Mouse (Mus musculus) kidney, embryonic 14.5 days (tissue): ENCODE results near the gene Ms4a4d. TPM values are rescaled to one million over a fixed set of nuclear protein-coding genes. Genes with fewer than 3 reads are reported as not detected.

Experiments used
- ATAC-seq: fragments of 200-750 bp; cut with Nextera tagmentation; 2 replicates; pipeline ENCODE4 v1.8.0; 2017; ENCODE audit warnings: moderate number of reproducible peaks, mild to moderate bottlenecking, moderate TSS enrichment, moderate library complexity; ENCODE audit not compliant: low FRiP score, low TSS enrichment
- H3K27ac ChIP-seq: fragments of 300-500 bp; sonication (generic); 2 replicates; pipeline ENCODE4 v1.5.1; 2014; ENCODE audit warnings: low read depth, mild to moderate bottlenecking, low read length, moderate library complexity, mixed read lengths
- H3K27me3 ChIP-seq: fragments of 300-500 bp; sonication (generic); 2 replicates; pipeline ENCODE4 v1.6.1; 2014; ENCODE audit warnings: mild to moderate bottlenecking, low read length; ENCODE audit not compliant: control insufficient read depth, insufficient read depth
- H3K36me3 ChIP-seq: fragments of 300-500 bp; sonication (generic); 2 replicates; pipeline ENCODE4 v1.6.1; 2014; ENCODE audit warnings: low read length, mixed read lengths; ENCODE audit not compliant: control insufficient read depth, insufficient read depth
- H3K4me1 ChIP-seq: fragments of 300-500 bp; sonication (generic); 2 replicates; pipeline ENCODE4 v1.6.1; 2014; ENCODE audit warnings: low read length, mixed read lengths; ENCODE audit not compliant: control insufficient read depth, insufficient read depth
- H3K4me2 ChIP-seq: fragments of 300-500 bp; sonication (generic); replicated peaks from 2 replicates; pipeline ENCODE4 v1.6.1; 2014; ENCODE audit warnings: low read depth, mild to moderate bottlenecking, low read length
- H3K4me3 ChIP-seq: fragments of 300-500 bp; sonication (generic); 2 replicates; pipeline ENCODE4 v1.5.1; 2014; ENCODE audit warnings: mild to moderate bottlenecking, low read length
- H3K9ac ChIP-seq: fragments of 300-500 bp; sonication (generic); 2 replicates; pipeline ENCODE4 v1.6.1; 2014; ENCODE audit warnings: low read depth, mild to moderate bottlenecking, low read length, moderate library complexity
- H3K9me3 ChIP-seq: fragments of 300-500 bp; sonication (generic); 2 replicates; pipeline ENCODE4 v1.6.1; 2016; ENCODE audit warnings: low read length; ENCODE audit not compliant: control insufficient read depth
- WGBS: fragments of 180-500 bp; shearing (Covaris S2); extraction: QIAGEN DNeasy Blood & Tissue Kit; methylation state at CpG from one replicate; pipeline ENCODE4 v1.1.7; 2014; 5-methylcytosine and 5-hydroxymethylcytosine counted together
- polyA plus RNA-seq: library from polyadenylated mRNA; unstranded; fragments of >200 nt; fragmentation: Nextera tagmentation; extraction: Ambion mirVana; gene quantifications from 2 replicates; pipeline ENCODE4 v1.2.1, GENCODE M21; 2014

The Ms4a4d gene
- polyA plus RNA-seq, 1 experiment from 2014 or later = 0.19 TPM

DNA sequence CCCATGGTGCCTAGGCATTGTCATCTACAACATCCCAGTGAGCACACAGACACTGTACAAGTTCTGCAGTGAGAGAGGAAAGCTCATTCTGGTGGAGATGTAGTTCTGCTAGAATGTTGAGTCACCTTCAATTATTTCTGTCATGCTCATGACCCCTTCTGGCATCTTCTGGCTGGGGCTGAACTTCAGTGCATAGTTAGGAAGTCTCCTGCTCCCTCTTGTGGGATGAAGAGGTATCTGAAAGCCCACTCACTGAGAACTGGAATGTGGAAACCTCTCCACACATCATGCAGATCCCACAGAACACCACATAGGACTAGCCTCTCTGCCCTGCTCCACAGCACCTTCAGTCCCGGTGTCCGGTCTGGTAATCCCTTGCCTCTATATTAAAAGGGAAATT lies 65.4 kb downstream of the Ms4a4d start:
- no peak overlapping the region for H3K4me2 ChIP-seq

DNA sequence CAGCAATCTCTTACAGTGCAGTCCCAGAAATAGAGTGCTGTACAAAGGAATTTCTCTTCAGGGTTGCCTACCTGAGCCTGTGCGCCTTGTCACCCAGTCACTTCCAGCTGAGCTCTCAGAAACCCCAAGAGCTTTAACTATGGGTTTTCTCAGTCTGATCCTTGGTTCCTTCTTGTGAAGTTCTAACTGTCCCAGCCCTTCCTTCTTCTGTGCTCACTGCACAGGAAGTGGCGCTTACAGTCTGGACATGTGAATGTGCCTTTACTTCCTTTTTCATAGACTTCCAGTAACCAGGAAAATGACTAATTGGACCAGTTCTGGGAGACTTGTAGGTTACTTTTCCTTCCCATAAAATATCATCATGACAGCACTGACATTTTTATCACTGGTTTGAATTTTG lies 68.0 kb downstream of the Ms4a4d start, which contains the start of gene Ms4a6d:
Gene Ms4a6d (minus strand): TSS at position 247 of the 400 bp plus-strand sequence.
- no peak within 1 kb of the TSS for H3K27ac ChIP-seq
- no peaks in the 10 kb centered on the region for H3K27me3 ChIP-seq
- no peak within 1 kb of the TSS for H3K4me3 ChIP-seq
- ATAC-seq = no peak
- WGBS = 89% methylated on average over 2 of the region's 2 CpGs
- H3K4me2 ChIP-seq = no peak within 1 kb of the TSS
- H3K4me1 ChIP-seq = no peaks in the 10 kb centered on the region
- no peaks in the 10 kb centered on the region for H3K9me3 ChIP-seq
- H3K36me3 ChIP-seq = no peaks in the 10 kb centered on the region
- no peak within 1 kb of the TSS for H3K9ac ChIP-seq

More for the DNA sequence above, 65.4 kb downstream of the Ms4a4d start:
- no peak overlapping the region for H3K27ac ChIP-seq
- H3K9me3 ChIP-seq = no peaks in the 10 kb centered on the region
- no peak overlapping the region for H3K4me3 ChIP-seq
- H3K36me3 ChIP-seq = no peaks in the 10 kb centered on the region
- H3K9ac ChIP-seq = no peak overlapping the region
- ATAC-seq = peak; percentile 35; the same call in 1 of the 2 replicates
- no peaks in the 10 kb centered on the region for H3K4me1 ChIP-seq
- H3K27me3 ChIP-seq = no peaks in the 10 kb centered on the region
- WGBS = 86% methylated on average over 2 of the region's 2 CpGs

Other genes starting within 250 kb of the Ms4a4d start
- 0.07 TPM in 1 of 2 replicates, not detected in the other for gene Ms4a14, start 222.3 kb upstream of the Ms4a4d start, polyA plus RNA-seq
- gene Ms4a7, start 200.7 kb upstream of the Ms4a4d start, polyA plus RNA-seq = 3.6 and 4.6 TPM in 2 replicates
- 4.1 and 5.2 TPM in 2 replicates for gene Ms4a4a, start 161.3 kb upstream of the Ms4a4d start, polyA plus RNA-seq
- gene Ms4a4c, start 132.0 kb upstream of the Ms4a4d start, polyA plus RNA-seq = 0.29 and 1.6 TPM in 2 replicates
- not detected in 2 replicates for gene Ms4a4b, start 93.2 kb upstream of the Ms4a4d start, polyA plus RNA-seq
- gene Ms4a6c, start 67.4 kb upstream of the Ms4a4d start, polyA plus RNA-seq = 4.6 and 5.0 TPM in 2 replicates
- gene Gm8369, start 50.9 kb upstream of the Ms4a4d start, polyA plus RNA-seq = not detected in 2 replicates
- 3.5 and 3.9 TPM in 2 replicates for gene Ms4a6b, start 20.3 kb upstream of the Ms4a4d start, polyA plus RNA-seq
- gene Ms4a6d, start 68.0 kb downstream of the Ms4a4d start, polyA plus RNA-seq = 2.6 and 2.9 TPM in 2 replicates
- gene Ms4a2, start 86.9 kb downstream of the Ms4a4d start, polyA plus RNA-seq = 1.1 and 1.6 TPM in 2 replicates
- gene Ms4a3, start 104.0 kb downstream of the Ms4a4d start, polyA plus RNA-seq = not detected in 2 replicates
- not detected in 2 replicates for gene Oosp2, start 123.8 kb downstream of the Ms4a4d start, polyA plus RNA-seq
- gene Oosp1, start 154.3 kb downstream of the Ms4a4d start, polyA plus RNA-seq = not detected in 2 replicates
- not detected in 2 replicates for gene Oosp3, start 160.3 kb downstream of the Ms4a4d start, polyA plus RNA-seq
- gene Gif, start 210.8 kb downstream of the Ms4a4d start, polyA plus RNA-seq = not detected in 2 replicates
- gene Mrpl16, start 233.6 kb downstream of the Ms4a4d start, polyA plus RNA-seq = 59.8 and 64.9 TPM in 2 replicates